Mouse (Mus musculus): ENCODE measurements at regions not wholly inside any gene's neighbourhood (a gene's known extent, or its start where the extent isn't known, plus 50 kb on each side); places are given as distances from the start of the nearest gene placed in this dataset.

GRCm38 (mm10) chr5:53415472-53415871 lies 50.5 kb upstream of the Rbpj start:
- TF ChIP-seq EP300 (IDR thresholded peaks at IDR 0.05; ENCODE audit: low read depth) (no peak), CTCF (IDR thresholded peaks at IDR 0.05; ENCODE audit: low read depth) (no peak)
- DNase-seq = no peak
- no peak overlapping the region for H3K9ac ChIP-seq (replicated peaks)
- H3K36me3 ChIP-seq (replicated peaks; ENCODE audit: insufficient read depth, low read length) = no peaks in the 10 kb centered on the region
- no peaks in the 10 kb centered on the region for H3K4me1 ChIP-seq (ENCODE audit: insufficient read depth)
- 55% methylated on average over 2 of the region's 2 CpGs for WGBS (ENCODE audit: insufficient replicate concordance)
- H3K27me3 ChIP-seq (ENCODE audit: insufficient read depth, low read length) = no peaks in the 10 kb centered on the region
- H3K4me3 ChIP-seq (ENCODE audit: low read depth, low read length) = no peak overlapping the region
- H3K9me3 ChIP-seq (ENCODE audit: low read length) = no peaks in the 10 kb centered on the region
- no peak for ATAC-seq
- H3K4me2 ChIP-seq (ENCODE audit: low read depth, low read length) = no peak overlapping the region
- no peak overlapping the region for H3K27ac ChIP-seq (ENCODE audit: low read depth)

Data from liver, postnatal 0 days (tissue).